Mouse (Mus musculus): Measurements from ENCODE around the gene Rnaset2b.
"Not testable (repeated sequence)": the region's sequence is repeated elsewhere in the genome, so short reads cannot be mapped to it uniquely, and the experiment has no call there.

Rnaset2b gene

GRCm38 (mm10) chr17:6970334-6970733 is at the start of gene Rnaset2b:
Gene Rnaset2b, plus strand, starts transcription at chr17:6970634.
- not testable (repeated sequence) for DNase-seq (ENCODE audit: low read depth, low spot score)

- DNase-seq (ENCODE audit: low read depth, low spot score) = not testable (repeated sequence)
Measured at GRCm38 (mm10) chr17:6931625-6932024, 38.8 kb upstream of the Rnaset2b start.

GRCm38 (mm10) chr17:6942560-6942959 is 27.9 kb upstream of the Rnaset2b start:
- not testable (repeated sequence) for DNase-seq (ENCODE audit: low read depth, low spot score)

- DNase-seq (ENCODE audit: low read depth, low spot score) = not testable (repeated sequence)
Measured at GRCm38 (mm10) chr17:6947637-6947983, 22.8 kb upstream of the Rnaset2b start.

GRCm38 (mm10) chr17:6947984-6948768 is 22.3 kb upstream of the Rnaset2b start, which contains the start of gene Rsph3b:
Gene Rsph3b, minus strand, starts transcription at chr17:6948682.
- DNase-seq (ENCODE audit: low read depth, low spot score) = peak; percentile 88

- DNase-seq (ENCODE audit: low read depth, low spot score) = not testable (repeated sequence)
Measured at GRCm38 (mm10) chr17:6948769-6949228, 21.6 kb upstream of the Rnaset2b start.

GRCm38 (mm10) chr17:6958881-6959280 is 11.6 kb upstream of the Rnaset2b start:
- DNase-seq (ENCODE audit: low read depth, low spot score) = not testable (repeated sequence)

GRCm38 (mm10) chr17:6959543-6960259 is 10.7 kb upstream of the Rnaset2b start:
- not testable (repeated sequence) for DNase-seq (ENCODE audit: low read depth, low spot score)

GRCm38 (mm10) chr17:6960349-6960748 is 10.1 kb upstream of the Rnaset2b start:
- peak; percentile 29 for DNase-seq (ENCODE audit: low read depth, low spot score)

- peak; percentile 46 for DNase-seq (ENCODE audit: low read depth, low spot score)
Measured at GRCm38 (mm10) chr17:6960776-6961175, 9.7 kb upstream of the Rnaset2b start, which contains the start of gene Tagap1. Gene Tagap1, minus strand, starts transcription at chr17:6961156.

- DNase-seq (ENCODE audit: low read depth, low spot score) = peak; percentile 60
Measured at GRCm38 (mm10) chr17:6961181-6962000, 9.0 kb upstream of the Rnaset2b start.

GRCm38 (mm10) chr17:6962339-6962738 is 8.1 kb upstream of the Rnaset2b start:
- DNase-seq (ENCODE audit: low read depth, low spot score) = not testable (repeated sequence)

- DNase-seq (ENCODE audit: low read depth, low spot score) = not testable (repeated sequence)
Measured at GRCm38 (mm10) chr17:6962936-6963335, 7.5 kb upstream of the Rnaset2b start.

GRCm38 (mm10) chr17:6965364-6965763 is 5.1 kb upstream of the Rnaset2b start:
- DNase-seq (ENCODE audit: low read depth, low spot score) = peak; percentile 65

GRCm38 (mm10) chr17:6967673-6968072 is 2.8 kb upstream of the Rnaset2b start:
- DNase-seq (ENCODE audit: low read depth, low spot score) = not testable (repeated sequence)

- not testable (repeated sequence) for DNase-seq (ENCODE audit: low read depth, low spot score)
Measured at GRCm38 (mm10) chr17:6971238-6971637, 804 bp downstream of the Rnaset2b start.

- DNase-seq (ENCODE audit: low read depth, low spot score) = not testable (repeated sequence)
Measured at GRCm38 (mm10) chr17:6972836-6973396, 2.5 kb downstream of the Rnaset2b start.

GRCm38 (mm10) chr17:6974985-6975384 is 4.6 kb downstream of the Rnaset2b start:
- not testable (repeated sequence) for DNase-seq (ENCODE audit: low read depth, low spot score)

- DNase-seq (ENCODE audit: low read depth, low spot score) = peak; percentile 29
Measured at GRCm38 (mm10) chr17:6978287-6979248, 8.1 kb downstream of the Rnaset2b start, which contains the start of gene Gm49721. Gene Gm49721, plus strand, starts transcription at chr17:6978904.

GRCm38 (mm10) chr17:6979380-6979779 is 8.9 kb downstream of the Rnaset2b start:
- DNase-seq (ENCODE audit: low read depth, low spot score) = not testable (repeated sequence)

All from A20 (cell line).